Mouse (Mus musculus) layer of hippocampus, adult 9-11 months (tissue): ENCODE results near the gene 1110002E22Rik.

Experiments used
- DNase-seq: peaks from one replicate; pipeline ENCODE4 v3.0.0; 2022

Gene 1110002E22Rik

GRCm38 (mm10) chr3:138064732-138065645 is at the start of gene 1110002E22Rik:
Gene 1110002E22Rik (plus strand): TSS chr3:138065052.
- DNase-seq: peak; percentile 70

GRCm38 (mm10) chr3:138016810-138017209 is 48.0 kb upstream of the 1110002E22Rik start:
- no peak for DNase-seq

GRCm38 (mm10) chr3:138022003-138022402 is 42.8 kb upstream of the 1110002E22Rik start:
- no peak for DNase-seq

GRCm38 (mm10) chr3:138022651-138023050 is 42.2 kb upstream of the 1110002E22Rik start:
- DNase-seq: no peak

GRCm38 (mm10) chr3:138026286-138026685 is 38.6 kb upstream of the 1110002E22Rik start:
- DNase-seq: peak; percentile 73

GRCm38 (mm10) chr3:138027575-138028362 is 37.1 kb upstream of the 1110002E22Rik start:
- DNase-seq: no peak

- DNase-seq: peak; percentile 32
Measured at GRCm38 (mm10) chr3:138029351-138029750, 35.5 kb upstream of the 1110002E22Rik start.

GRCm38 (mm10) chr3:138030563-138030962 is 34.3 kb upstream of the 1110002E22Rik start:
- no peak for DNase-seq

GRCm38 (mm10) chr3:138033986-138034385 is 30.9 kb upstream of the 1110002E22Rik start:
- no peak for DNase-seq

GRCm38 (mm10) chr3:138040938-138041337 is 23.9 kb upstream of the 1110002E22Rik start:
- no peak for DNase-seq

GRCm38 (mm10) chr3:138041591-138042301 is 23.1 kb upstream of the 1110002E22Rik start:
- DNase-seq: no peak

GRCm38 (mm10) chr3:138043316-138043715 is 21.5 kb upstream of the 1110002E22Rik start:
- no peak for DNase-seq

- no peak for DNase-seq
Measured at GRCm38 (mm10) chr3:138049555-138049954, 15.3 kb upstream of the 1110002E22Rik start.

GRCm38 (mm10) chr3:138050772-138051171 is 14.1 kb upstream of the 1110002E22Rik start:
- no peak for DNase-seq

GRCm38 (mm10) chr3:138051431-138051830 is 13.4 kb upstream of the 1110002E22Rik start:
- no peak for DNase-seq

GRCm38 (mm10) chr3:138053969-138054368 is 10.9 kb upstream of the 1110002E22Rik start:
- no peak for DNase-seq

- no peak for DNase-seq
Measured at GRCm38 (mm10) chr3:138056976-138057375, 7.9 kb upstream of the 1110002E22Rik start.

GRCm38 (mm10) chr3:138058226-138058625 is 6.6 kb upstream of the 1110002E22Rik start:
- no peak for DNase-seq

GRCm38 (mm10) chr3:138060429-138060828 is 4.4 kb upstream of the 1110002E22Rik start:
- no peak for DNase-seq

GRCm38 (mm10) chr3:138061205-138061911 is 3.5 kb upstream of the 1110002E22Rik start:
- no peak for DNase-seq

- DNase-seq: no peak
Measured at GRCm38 (mm10) chr3:138062673-138063072, 2.2 kb upstream of the 1110002E22Rik start.

- DNase-seq: no peak
Measured at GRCm38 (mm10) chr3:138063731-138064329, 1.0 kb upstream of the 1110002E22Rik start.
